Mouse (Mus musculus) layer of hippocampus, postnatal 10 days (tissue): ENCODE data around the gene Mtr. TPM values are rescaled to one million over a fixed set of nuclear protein-coding genes. Genes with fewer than 3 reads are reported as not detected.

ENCODE experiments used
- DNase-seq, 2 experiments: peaks; one replicate each; pipeline ENCODE4 v3.0.0; 2021; ENCODE audit warnings: low spot score in 2 of 2
- long read RNA-seq: library from polyadenylated mRNA; stranded (forward); transcript quantifications from one replicate; pipeline ENCODE4 v2.0.0, GENCODE M21; 2023
- total RNA-seq, 2 experiments: library from RNA; stranded (reverse); gene quantifications; 2 replicates each; pipeline ENCODE4 v1.2.3; 2021

Mtr gene
- 10 to 100 TPM; 17.5 to 17.6 TPM for total RNA-seq
- long read RNA-seq, full-length matches to known transcripts = 1 of 4 reads
- long read RNA-seq, partial matches to known transcripts = 0 of 4 reads
- long read RNA-seq, other reads (novel, unspliced or antisense) = 3 of 4 reads

GRCm38 (mm10) chr13:12257391-12258380 is at the start of gene Mtr:
Mtr (minus strand) TSS chr13:12258113.
- peak; percentile 91 to 94 for DNase-seq

- DNase-seq = no peak
Measured at GRCm38 (mm10) chr13:12307286-12307685, 49.4 kb upstream of the Mtr start.

GRCm38 (mm10) chr13:12305540-12305939 is 47.6 kb upstream of the Mtr start:
- no peak for DNase-seq

- no peak for DNase-seq
Measured at GRCm38 (mm10) chr13:12304991-12305390, 47.1 kb upstream of the Mtr start.

GRCm38 (mm10) chr13:12297777-12298176 is 39.9 kb upstream of the Mtr start:
- no peak for DNase-seq

GRCm38 (mm10) chr13:12296701-12297100 is 38.8 kb upstream of the Mtr start:
- peak in 1 of 2 experiments; percentile 31 for DNase-seq

- DNase-seq = no peak
Measured at GRCm38 (mm10) chr13:12293810-12294209, 35.9 kb upstream of the Mtr start.

- no peak for DNase-seq
Measured at GRCm38 (mm10) chr13:12290700-12291099, 32.8 kb upstream of the Mtr start.

GRCm38 (mm10) chr13:12284528-12284927 is 26.6 kb upstream of the Mtr start:
- no peak for DNase-seq

GRCm38 (mm10) chr13:12283826-12284225 is 25.9 kb upstream of the Mtr start:
- DNase-seq = no peak

GRCm38 (mm10) chr13:12274721-12275120 is 16.8 kb upstream of the Mtr start:
- DNase-seq = no peak

- DNase-seq = no peak
Measured at GRCm38 (mm10) chr13:12274220-12274619, 16.3 kb upstream of the Mtr start.

GRCm38 (mm10) chr13:12272953-12273352 is 15.0 kb upstream of the Mtr start:
- DNase-seq = peak; percentile 27 to 39

- no peak for DNase-seq
Measured at GRCm38 (mm10) chr13:12267971-12268370, 10.1 kb upstream of the Mtr start.

- no peak for DNase-seq
Measured at GRCm38 (mm10) chr13:12267097-12267496, 9.2 kb upstream of the Mtr start.

GRCm38 (mm10) chr13:12263996-12264395 is 6.1 kb upstream of the Mtr start:
- DNase-seq = no peak

- DNase-seq = no peak
Measured at GRCm38 (mm10) chr13:12261505-12261904, 3.6 kb upstream of the Mtr start.

- DNase-seq = no peak
Measured at GRCm38 (mm10) chr13:12256871-12257390, 982 bp downstream of the Mtr start.

GRCm38 (mm10) chr13:12255911-12256705 is 1.8 kb downstream of the Mtr start:
- DNase-seq = no peak

GRCm38 (mm10) chr13:12250496-12250895 is 7.4 kb downstream of the Mtr start:
- no peak for DNase-seq

- DNase-seq = no peak
Measured at GRCm38 (mm10) chr13:12249195-12249898, 8.6 kb downstream of the Mtr start.
